Mouse (Mus musculus): ENCODE measurements around the gene Mrpl38.

Mrpl38 gene

GRCm38 (mm10) chr11:116111067-116111466 is 27.6 kb downstream of the Mrpl38 start:
- no peak for DNase-seq (ENCODE audit: low spot score in 2 of 2)

GRCm38 (mm10) chr11:116110540-116110939 is 28.1 kb downstream of the Mrpl38 start:
- no peak for DNase-seq (ENCODE audit: low spot score in 2 of 2)

GRCm38 (mm10) chr11:116110131-116110530 is 28.5 kb downstream of the Mrpl38 start:
- no peak for DNase-seq (ENCODE audit: low spot score in 2 of 2)

GRCm38 (mm10) chr11:116109441-116110081 is 29.1 kb downstream of the Mrpl38 start:
- no peak for DNase-seq (ENCODE audit: low spot score in 2 of 2)

GRCm38 (mm10) chr11:116108464-116109137 is 30.1 kb downstream of the Mrpl38 start:
- no peak for DNase-seq (ENCODE audit: low spot score in 2 of 2)

- DNase-seq (ENCODE audit: low spot score in 2 of 2), result no peak
Observed at GRCm38 (mm10) chr11:116107777-116108285, 30.8 kb downstream of the Mrpl38 start.

GRCm38 (mm10) chr11:116106963-116107776 is 31.5 kb downstream of the Mrpl38 start:
- no peak for DNase-seq (ENCODE audit: low spot score in 2 of 2)

GRCm38 (mm10) chr11:116106154-116106962 is 32.3 kb downstream of the Mrpl38 start:
- DNase-seq (ENCODE audit: low spot score in 2 of 2), result no peak

- no peak for DNase-seq (ENCODE audit: low spot score in 2 of 2)
Observed at GRCm38 (mm10) chr11:116105065-116105464, 33.6 kb downstream of the Mrpl38 start.

- DNase-seq (ENCODE audit: low spot score in 2 of 2), result no peak
Observed at GRCm38 (mm10) chr11:116104006-116104646, 34.5 kb downstream of the Mrpl38 start.

GRCm38 (mm10) chr11:116103572-116103971 is 35.1 kb downstream of the Mrpl38 start:
- DNase-seq (ENCODE audit: low spot score in 2 of 2), result no peak

- DNase-seq (ENCODE audit: low spot score in 2 of 2), result no peak
Observed at GRCm38 (mm10) chr11:116102472-116102871, 36.2 kb downstream of the Mrpl38 start.

- no peak for DNase-seq (ENCODE audit: low spot score in 2 of 2)
Observed at GRCm38 (mm10) chr11:116101931-116102381, 36.7 kb downstream of the Mrpl38 start.

- no peak for DNase-seq (ENCODE audit: low spot score in 2 of 2)
Observed at GRCm38 (mm10) chr11:116100839-116101238, 37.8 kb downstream of the Mrpl38 start.

GRCm38 (mm10) chr11:116100385-116100784 is 38.3 kb downstream of the Mrpl38 start:
- DNase-seq (ENCODE audit: low spot score in 2 of 2), result no peak

- no peak for DNase-seq (ENCODE audit: low spot score in 2 of 2)
Observed at GRCm38 (mm10) chr11:116099462-116099861, 39.2 kb downstream of the Mrpl38 start.

- no peak for DNase-seq (ENCODE audit: low spot score in 2 of 2)
Observed at GRCm38 (mm10) chr11:116098711-116099460, 39.8 kb downstream of the Mrpl38 start.

GRCm38 (mm10) chr11:116096213-116097108 is 42.2 kb downstream of the Mrpl38 start:
- DNase-seq (ENCODE audit: low spot score in 2 of 2), result no peak

- no peak for DNase-seq (ENCODE audit: low spot score in 2 of 2)
Observed at GRCm38 (mm10) chr11:116095573-116095972, 43.1 kb downstream of the Mrpl38 start.
